Mouse (Mus musculus): ENCODE data around the gene Vamp8. TPM values are rescaled to one million over a fixed set of nuclear protein-coding genes. Genes with fewer than 3 reads are reported as not detected.

Vamp8 gene
- polyA plus RNA-seq, 1 experiment from 2014 or later: 21.9 TPM

- 31% methylated on average over 8 of the region's 8 CpGs for WGBS
- H3K27ac ChIP-seq: peak overlapping the region; percentile 67
Observed at GRCm38 (mm10) chr6:72356001-72356532, 34.4 kb downstream of the Vamp8 start.

GRCm38 (mm10) chr6:72355066-72355911 is 35.2 kb downstream of the Vamp8 start, which contains the start of gene Tmem150a:
Gene Tmem150a (plus strand): TSS chr6:72355447.
- Histone ChIP-seq H3K9me3 (no peaks in the 10 kb centered on the region), H3K9ac (replicated peaks) (peak within 1 kb of the TSS; percentile 79), H3K4me1 (replicated peaks) (peaks cover 24% of the 10 kb centered on the region), H3K36me3 (peaks cover 39% of the 10 kb centered on the region), H3K27me3 (no peaks in the 10 kb centered on the region), H3K4me3 (replicated peaks) (peak within 1 kb of the TSS; percentile 59), H3K27ac (peak within 1 kb of the TSS; percentile 67), H3K4me2 (replicated peaks) (peak within 1 kb of the TSS; percentile 85)
- ATAC-seq: peak; percentile 92
- WGBS: 0% methylated on average over 62 of the region's 71 CpGs

More at GRCm38 (mm10) chr6:72356001-72356532, 34.4 kb downstream of the Vamp8 start:
- Histone ChIP-seq H3K9me3 (no peaks in the 10 kb centered on the region), H3K4me2 (replicated peaks) (peak overlapping the region; percentile 85), H3K27me3 (no peaks in the 10 kb centered on the region), H3K4me3 (replicated peaks) (peak overlapping the region; percentile 59), H3K9ac (replicated peaks) (peak overlapping the region; percentile 79), H3K4me1 (replicated peaks) (peaks cover 32% of the 10 kb centered on the region), H3K36me3 (peaks cover 36% of the 10 kb centered on the region)
- ATAC-seq: peak; percentile 6; the same call in 1 of the 2 replicates

- Histone ChIP-seq H3K4me2 (replicated peaks) (no peak overlapping the region), H3K36me3 (peaks cover 39% of the 10 kb centered on the region), H3K27me3 (no peaks in the 10 kb centered on the region), H3K4me3 (replicated peaks) (no peak overlapping the region), H3K9ac (replicated peaks) (no peak overlapping the region), H3K9me3 (no peaks in the 10 kb centered on the region), H3K27ac (no peak overlapping the region), H3K4me1 (replicated peaks) (peaks cover 26% of the 10 kb centered on the region)
- WGBS: 77% methylated on average over 1 of the region's 1 CpGs
- no peak for ATAC-seq
Observed at GRCm38 (mm10) chr6:72354025-72354424, 36.5 kb downstream of the Vamp8 start.

DNA sequence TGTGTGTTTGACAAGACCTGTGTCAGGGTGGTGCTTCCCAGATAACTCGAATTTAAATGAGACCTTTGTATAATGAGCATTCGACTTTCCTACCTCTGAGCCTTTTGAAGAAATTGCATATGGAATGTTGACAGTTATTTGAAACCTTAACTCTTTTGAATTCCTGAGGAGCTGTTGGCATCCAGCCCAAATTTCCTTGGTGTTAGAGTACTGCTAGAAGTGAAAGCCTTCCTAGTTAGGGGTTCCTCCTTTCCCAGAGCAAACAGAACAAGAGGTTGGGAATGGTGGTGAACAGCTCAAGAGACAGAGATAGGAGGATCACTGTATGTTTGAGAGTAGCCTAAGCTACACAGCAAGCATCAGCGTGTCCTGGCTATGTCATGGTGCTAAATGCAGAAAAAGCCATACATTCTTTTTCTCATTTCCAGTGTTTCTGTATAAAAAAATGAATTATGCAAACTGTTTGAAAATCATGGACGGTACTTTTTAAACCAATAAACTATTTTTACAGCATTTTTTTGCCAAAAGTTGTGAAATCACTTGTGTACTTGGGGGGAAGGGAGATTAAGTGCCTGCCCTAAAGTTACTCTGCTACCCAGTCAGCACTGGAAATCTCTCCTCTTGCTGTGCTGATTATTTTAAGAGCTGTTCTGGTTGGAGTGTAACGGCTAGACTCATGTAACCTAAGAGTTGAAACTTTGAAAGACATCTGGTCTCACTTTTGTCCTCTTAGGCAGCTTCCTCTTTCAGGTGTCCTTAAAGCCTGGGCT is 37.7 kb downstream of the Vamp8 start:
- Histone ChIP-seq H3K9me3 (no peaks in the 10 kb centered on the region), H3K27me3 (no peaks in the 10 kb centered on the region), H3K4me1 (replicated peaks) (peaks cover 38% of the 10 kb centered on the region), H3K9ac (replicated peaks) (no peak overlapping the region), H3K36me3 (peaks cover 34% of the 10 kb centered on the region), H3K4me3 (replicated peaks) (no peak overlapping the region), H3K27ac (no peak overlapping the region), H3K4me2 (replicated peaks) (no peak overlapping the region)
- no peak for ATAC-seq
- 83% methylated on average over 5 of the region's 5 CpGs for WGBS

DNA sequence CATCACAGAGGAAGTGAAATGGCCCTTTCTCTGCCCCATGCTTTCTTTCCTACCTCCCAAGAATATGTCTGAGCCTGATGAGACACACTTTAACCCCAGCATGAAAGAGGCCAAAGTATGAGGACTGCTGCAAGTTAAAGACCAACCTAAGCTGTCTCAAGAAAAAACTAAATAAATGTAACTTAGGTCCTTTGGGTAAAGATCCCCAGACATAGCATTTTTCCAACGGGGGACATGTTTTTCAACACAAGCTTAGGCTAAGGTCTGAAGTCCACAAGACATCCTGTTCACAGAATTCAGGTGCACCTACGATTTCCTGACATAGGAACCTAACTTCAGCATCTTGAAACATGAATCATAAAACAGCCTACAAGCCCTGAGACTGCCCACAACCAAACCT is 40.3 kb downstream of the Vamp8 start:
- Histone ChIP-seq H3K4me2 (replicated peaks) (no peak overlapping the region), H3K4me3 (replicated peaks) (no peak overlapping the region), H3K27ac (no peak overlapping the region), H3K9ac (replicated peaks) (no peak overlapping the region), H3K9me3 (no peaks in the 10 kb centered on the region), H3K27me3 (no peaks in the 10 kb centered on the region), H3K36me3 (peaks cover 30% of the 10 kb centered on the region), H3K4me1 (replicated peaks) (peaks cover 39% of the 10 kb centered on the region)
- whole genome bisulfite sequencing: 94% methylated on average over 2 of the region's 2 CpGs
- no peak for ATAC-seq

- H3K9ac ChIP-seq (replicated peaks): peak overlapping the region; percentile 92
- ATAC-seq: no peak
- no peaks in the 10 kb centered on the region for H3K27me3 ChIP-seq
- 78% methylated on average over 10 of the region's 10 CpGs for WGBS
- peaks cover 30% of the 10 kb centered on the region for H3K36me3 ChIP-seq
- no peak overlapping the region for H3K27ac ChIP-seq
- H3K4me3 ChIP-seq (replicated peaks): peak overlapping the region; percentile 81
- H3K9me3 ChIP-seq: no peaks in the 10 kb centered on the region
- peaks cover 41% of the 10 kb centered on the region for H3K4me1 ChIP-seq (replicated peaks)
- H3K4me2 ChIP-seq (replicated peaks): peak overlapping the region; percentile 83
Observed at GRCm38 (mm10) chr6:72348411-72348810, 42.1 kb downstream of the Vamp8 start.

DNA sequence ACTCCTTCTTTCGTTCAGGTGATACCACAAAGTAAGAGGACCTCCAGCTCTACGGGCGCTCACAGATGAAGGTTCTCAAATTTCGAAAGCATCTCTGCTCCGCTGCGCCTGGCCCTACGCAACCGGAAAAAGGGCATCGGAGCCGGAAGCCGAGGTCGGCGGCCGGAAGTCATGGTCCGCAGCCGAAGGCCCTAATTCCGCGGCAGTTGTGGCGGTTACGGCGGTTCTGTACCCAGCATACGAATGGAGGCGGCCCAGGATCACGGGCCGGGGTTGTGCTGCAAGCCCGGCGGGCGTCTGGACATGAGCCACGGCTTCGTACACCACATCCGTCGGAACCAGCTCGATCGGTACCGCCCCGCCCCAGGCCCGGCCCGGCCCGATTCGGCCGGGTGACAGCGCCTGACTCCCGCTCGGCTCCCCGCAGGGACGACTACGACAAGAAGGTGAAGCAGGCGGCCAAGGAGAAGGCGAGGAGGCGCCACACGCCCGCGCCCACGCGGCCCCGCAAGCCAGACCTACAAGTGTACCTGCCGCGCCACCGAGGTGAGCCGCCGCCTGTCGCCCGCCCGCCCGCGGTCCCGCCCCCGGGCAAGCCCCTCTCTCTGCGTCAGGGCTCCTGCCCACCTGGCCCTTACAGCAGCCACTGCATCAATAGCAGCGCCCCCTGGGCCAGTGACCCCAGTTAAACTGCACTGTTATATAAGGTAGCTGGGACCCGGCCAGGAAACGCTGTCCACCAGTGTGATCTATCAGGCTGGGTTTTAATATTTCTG is 43.1 kb downstream of the Vamp8 start, which contains the start of gene 0610030E20Rik:
Gene 0610030E20Rik (plus strand): TSS at position 152 of the 776 bp plus-strand sequence.
- no peaks in the 10 kb centered on the region for H3K9me3 ChIP-seq
- peaks cover 29% of the 10 kb centered on the region for H3K36me3 ChIP-seq
- ATAC-seq: peak; percentile 75
- H3K27me3 ChIP-seq: no peaks in the 10 kb centered on the region
- under 1% methylated on average over 67 of the region's 72 CpGs for WGBS
- peak within 1 kb of the TSS; percentile 92 for H3K9ac ChIP-seq (replicated peaks)
- peak within 1 kb of the TSS; percentile 83 for H3K4me2 ChIP-seq (replicated peaks)
- H3K4me1 ChIP-seq (replicated peaks): peaks cover 45% of the 10 kb centered on the region
- peak within 1 kb of the TSS; percentile 81 for H3K4me3 ChIP-seq (replicated peaks)
- H3K27ac ChIP-seq: peak within 1 kb of the TSS; percentile 87

DNA sequence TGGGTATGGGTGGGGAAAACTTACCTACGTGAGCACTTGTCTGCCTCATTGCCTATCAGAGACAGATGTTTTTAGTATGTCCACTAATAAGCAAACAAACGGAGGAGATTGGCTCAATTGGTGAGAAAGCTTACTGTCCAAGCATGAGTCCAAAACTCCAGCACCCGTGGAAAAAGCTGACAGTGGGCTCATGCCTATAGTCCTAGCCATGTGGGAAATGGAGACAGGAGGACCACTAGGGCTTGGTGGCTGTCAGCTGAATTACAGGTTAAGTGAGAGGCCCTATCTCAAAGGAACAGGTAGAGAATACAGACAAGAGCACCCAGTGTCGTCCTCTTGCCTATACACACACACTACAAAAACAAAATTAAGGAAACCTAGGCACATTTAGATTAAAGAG is 44.2 kb downstream of the Vamp8 start:
- Histone ChIP-seq H3K4me2 (replicated peaks) (peak overlapping the region; percentile 83), H3K36me3 (peaks cover 31% of the 10 kb centered on the region), H3K9ac (replicated peaks) (no peak overlapping the region), H3K27me3 (no peaks in the 10 kb centered on the region), H3K4me3 (replicated peaks) (peak overlapping the region; percentile 81; the same call in 1 of the 2 replicates), H3K4me1 (replicated peaks) (peaks cover 45% of the 10 kb centered on the region), H3K27ac (no peak overlapping the region), H3K9me3 (no peaks in the 10 kb centered on the region)
- ATAC-seq: no peak
- 86% methylated on average over 4 of the region's 4 CpGs for WGBS

DNA sequence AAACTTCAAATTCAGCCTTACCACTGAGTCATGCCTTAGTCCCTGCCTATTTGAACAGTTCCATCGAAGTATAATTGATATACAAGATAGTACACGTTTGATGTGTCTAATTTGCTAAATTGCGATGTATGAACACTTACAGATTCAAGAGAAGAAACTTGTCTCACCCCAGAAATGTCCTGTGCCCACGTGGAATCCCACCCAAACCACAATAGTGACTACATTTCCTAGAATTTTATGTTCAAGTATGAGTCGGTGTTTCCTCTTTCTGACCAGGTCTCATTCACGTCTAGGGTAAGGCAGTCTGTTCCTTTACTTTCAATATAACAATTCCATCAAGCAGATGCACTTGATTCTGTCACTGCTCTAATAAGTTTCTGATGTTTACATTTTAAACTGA is 44.9 kb downstream of the Vamp8 start:
- WGBS: 53% methylated on average over 6 of the region's 6 CpGs
- peaks cover 45% of the 10 kb centered on the region for H3K4me1 ChIP-seq (replicated peaks)
- 0 out of 2 replicates have a peak overlapping the region, but pooled peaks have one; percentile 94 for H3K9ac ChIP-seq (replicated peaks)
- H3K27me3 ChIP-seq: no peaks in the 10 kb centered on the region
- ATAC-seq: no peak
- H3K27ac ChIP-seq: no peak overlapping the region
- peak overlapping the region; percentile 97 for H3K4me2 ChIP-seq (replicated peaks)
- H3K4me3 ChIP-seq (replicated peaks): peak overlapping the region; percentile 94
- H3K36me3 ChIP-seq: peaks cover 27% of the 10 kb centered on the region
- no peaks in the 10 kb centered on the region for H3K9me3 ChIP-seq

- H3K36me3 ChIP-seq: peaks cover 22% of the 10 kb centered on the region
- H3K27me3 ChIP-seq: no peaks in the 10 kb centered on the region
- no peaks in the 10 kb centered on the region for H3K9me3 ChIP-seq
- H3K27ac ChIP-seq: peak within 1 kb of the TSS; percentile 74
- ATAC-seq: peak; percentile 84
- H3K4me3 ChIP-seq (replicated peaks): peak within 1 kb of the TSS; percentile 94
- under 1% methylated on average over 30 of the region's 30 CpGs for WGBS
- H3K9ac ChIP-seq (replicated peaks): peak within 1 kb of the TSS; percentile 94
- H3K4me2 ChIP-seq (replicated peaks): peak within 1 kb of the TSS; percentile 97
- H3K4me1 ChIP-seq (replicated peaks): peaks cover 45% of the 10 kb centered on the region
Observed at GRCm38 (mm10) chr6:72345074-72345567, 45.4 kb downstream of the Vamp8 start, which contains the start of gene Usp39. Gene Usp39 (minus strand): TSS chr6:72345184.
